Comparison of ENCODE assay signal across 14 mouse cellular contexts in genomic region chr9:46558481-46558880, GRCm38 (mm10).
"Had no signal": no experiment of that assay in that cellular context is flagged by ENCODE, and none has a peak within 500 bp of the region (broad histone marks: within the 10 kb centered on the region; RNA-seq: fewer than 3 reads in every experiment).

No protein-coding gene starts in this region.

- H3K4me2 ChIP-seq: limb, embryonic 15.5 days; liver, embryonic 12.5 days; lung, embryonic 14.5 days; midbrain, embryonic 15.5 days; neural tube, embryonic 13.5 days; stomach, embryonic 15.5 days had no signal

- H3K27ac ChIP-seq: kidney, postnatal 0 days; limb, embryonic 15.5 days; liver, embryonic 12.5 days; midbrain, embryonic 10.5 days; midbrain, embryonic 15.5 days; neural tube, embryonic 13.5 days; stomach, embryonic 15.5 days had no signal

- ATAC-seq: liver, embryonic 12.5 days; midbrain, embryonic 15.5 days had no signal

- H3K27me3 ChIP-seq: limb, embryonic 15.5 days; liver, embryonic 12.5 days; midbrain, embryonic 15.5 days; neural tube, embryonic 13.5 days; stomach, embryonic 15.5 days had no signal

- H3K4me1 ChIP-seq: limb, embryonic 15.5 days; liver, embryonic 12.5 days; stomach, embryonic 15.5 days had no signal

- H3K36me3 ChIP-seq: limb, embryonic 15.5 days; liver, embryonic 12.5 days; midbrain, embryonic 10.5 days; midbrain, embryonic 15.5 days; neural tube, embryonic 13.5 days; stomach, embryonic 15.5 days had no signal

- DNase-seq: kidney, postnatal 36 days; lung, embryonic 14.5 days; lung, postnatal 10 days; lung, postnatal 4 days; right cerebral cortex, postnatal 14 days; thymus, adult 2 months; thymus, postnatal 36 days had no signal

- H3K9ac ChIP-seq: limb, embryonic 15.5 days; liver, embryonic 12.5 days; lung, embryonic 14.5 days; midbrain, embryonic 15.5 days; neural tube, embryonic 13.5 days; stomach, embryonic 15.5 days had no signal

- H3K9me3 ChIP-seq: limb, embryonic 15.5 days; midbrain, embryonic 15.5 days; stomach, embryonic 15.5 days had no signal

- H3K4me3 ChIP-seq: limb, embryonic 15.5 days; liver, embryonic 12.5 days; midbrain, embryonic 10.5 days; midbrain, embryonic 15.5 days; neural tube, embryonic 13.5 days; stomach, embryonic 15.5 days had no signal
